ENCODE assay signal across 9 mouse cellular contexts in the genomic region with DNA sequence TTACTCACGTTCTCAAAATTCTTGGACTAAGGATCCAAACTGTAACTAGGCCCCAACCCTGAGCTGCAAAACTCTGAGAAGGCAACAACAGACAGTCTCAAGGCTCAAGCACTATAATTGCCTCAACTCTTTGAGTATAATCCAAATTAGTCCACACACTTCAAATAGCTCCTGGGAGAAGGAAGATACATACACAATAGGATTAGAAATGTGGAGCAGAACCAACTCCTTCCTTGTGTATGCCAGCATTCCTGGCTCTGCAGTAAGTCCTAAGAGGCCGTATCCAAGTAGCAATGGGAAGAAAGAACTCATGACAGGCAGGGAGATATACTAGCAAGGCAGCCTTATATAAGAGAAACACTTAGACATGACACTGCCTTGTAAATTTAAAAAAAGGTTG. TPM values are rescaled to one million over a fixed set of nuclear protein-coding genes. Genes with fewer than 3 reads are reported as not detected.
A peak's percentile ranks its signal among the peaks of the same experiment; 100 is the strongest.
DNase-seq lines count a peak whose midpoint lies in the region; ATAC-seq and TF ChIP-seq lines count a peak whose summit lies in the region.
"Had no signal": no experiment of that assay in that cellular context is flagged by ENCODE, and none has a peak within 500 bp of the region (broad histone marks: within the 10 kb centered on the region; RNA-seq: fewer than 3 reads in every experiment).

No protein-coding gene starts in this region.

- TF ChIP-seq CTCF in hindbrain, postnatal 0 days (IDR thresholded peaks at IDR 0.05; ENCODE audit: low read depth): no peak

- no peak for ATAC-seq in limb, embryonic 12.5 days (ENCODE audit: insufficient number of reproducible peaks, insufficient read depth, low FRiP score, low TSS enrichment, low read depth)
- ATAC-seq in forebrain, embryonic 11.5 days (replicated peaks; ENCODE audit: low FRiP score): no peak
- no peak for ATAC-seq in hindbrain, postnatal 0 days
- no peak for ATAC-seq in neural tube, embryonic 13.5 days (ENCODE audit: low read depth)

- H3K4me2 ChIP-seq in limb, embryonic 12.5 days: peak overlapping the region; percentile 31
- H3K4me2 ChIP-seq in forebrain, embryonic 11.5 days (ENCODE audit: low read depth, low read length, severe bottlenecking): peak overlapping the region; percentile 24; the same call in 1 of the 2 replicates
- H3K4me2 ChIP-seq in hindbrain, postnatal 0 days (ENCODE audit: low read depth, low read length): peak overlapping the region; percentile 71
- H3K4me2 ChIP-seq in neural tube, embryonic 13.5 days: peak overlapping the region; percentile 79

- WGBS in limb, embryonic 12.5 days: 99% methylated on average over 2 of the region's 2 CpGs
- WGBS in limb, embryonic 10.5 days: 97% methylated on average over 2 of the region's 2 CpGs
- 84% methylated on average over 2 of the region's 2 CpGs for WGBS in forebrain, embryonic 11.5 days
- WGBS in hindbrain, postnatal 0 days: 67% methylated on average over 2 of the region's 2 CpGs
- WGBS in neural tube, embryonic 13.5 days: 82% methylated on average over 2 of the region's 2 CpGs

- peaks cover 23% of the 10 kb centered on the region for H3K4me1 ChIP-seq in limb, embryonic 12.5 days (replicated peaks)
- H3K4me1 ChIP-seq in limb, embryonic 10.5 days: peaks cover 13% of the 10 kb centered on the region
- peaks cover 8% of the 10 kb centered on the region; the same call in 1 of the 2 replicates for H3K4me1 ChIP-seq in forebrain, embryonic 11.5 days (replicated peaks; ENCODE audit: control insufficient read depth, insufficient read depth, low read length)
- peaks cover 21% of the 10 kb centered on the region for H3K4me1 ChIP-seq in hindbrain, postnatal 0 days (ENCODE audit: insufficient read depth, low read length)
- peaks cover 41% of the 10 kb centered on the region for H3K4me1 ChIP-seq in neural tube, embryonic 13.5 days (replicated peaks)

- no peak overlapping the region for H3K4me3 ChIP-seq in limb, embryonic 12.5 days (replicated peaks)
- H3K4me3 ChIP-seq in limb, embryonic 10.5 days: no peak overlapping the region
- no peak overlapping the region for H3K4me3 ChIP-seq in forebrain, embryonic 11.5 days (ENCODE audit: low read depth, low read length)
- no peak overlapping the region for H3K4me3 ChIP-seq in hindbrain, postnatal 0 days (ENCODE audit: low read length)
- H3K4me3 ChIP-seq in neural tube, embryonic 13.5 days: peak overlapping the region; percentile 94

- peaks cover 6% of the 10 kb centered on the region; the same call in 1 of the 2 replicates for H3K9me3 ChIP-seq in limb, embryonic 12.5 days
- no peaks in the 10 kb centered on the region for H3K9me3 ChIP-seq in limb, embryonic 10.5 days (replicated peaks)
- H3K9me3 ChIP-seq in forebrain, embryonic 11.5 days (ENCODE audit: control insufficient read depth, low read length): no peaks in the 10 kb centered on the region; the same call in 1 of the 2 replicates
- no peaks in the 10 kb centered on the region for H3K9me3 ChIP-seq in hindbrain, postnatal 0 days (ENCODE audit: low read length)
- H3K9me3 ChIP-seq in neural tube, embryonic 13.5 days: no peaks in the 10 kb centered on the region
- H3K9me3 ChIP-seq: embryonic facial prominence, embryonic 15.5 days had no signal

- no peak overlapping the region for H3K9ac ChIP-seq in limb, embryonic 12.5 days (replicated peaks)
- no peak overlapping the region for H3K9ac ChIP-seq in forebrain, embryonic 11.5 days (ENCODE audit: low read length)
- no peak overlapping the region for H3K9ac ChIP-seq in hindbrain, postnatal 0 days (replicated peaks; ENCODE audit: low read length)
- H3K9ac ChIP-seq in neural tube, embryonic 13.5 days: peak overlapping the region; percentile 22; the same call in 1 of the 2 replicates
- H3K9ac ChIP-seq: embryonic facial prominence, embryonic 15.5 days had no signal

- DNase-seq in limb, embryonic 10.5 days (ENCODE audit: low spot score): no peak
- no peak for DNase-seq in forebrain, embryonic 11.5 days (ENCODE audit: low spot score)
- DNase-seq in hindbrain, postnatal 0 days (ENCODE audit: low spot score): no peak
- no peak for DNase-seq in cerebellum, postnatal 4 days (ENCODE audit: low spot score in 2 of 2)
- no peak for DNase-seq in thymus, postnatal 10 days (ENCODE audit: low spot score in 2 of 2)
- DNase-seq: thymus, adult 18-20 months had no signal

- H3K27me3 ChIP-seq in limb, embryonic 12.5 days: no peaks in the 10 kb centered on the region
- H3K27me3 ChIP-seq in limb, embryonic 10.5 days (ENCODE audit: low read depth, poor library complexity, severe bottlenecking): no peaks in the 10 kb centered on the region
- H3K27me3 ChIP-seq in forebrain, embryonic 11.5 days (ENCODE audit: control insufficient read depth, insufficient read depth, low read length): no peaks in the 10 kb centered on the region
- no peaks in the 10 kb centered on the region for H3K27me3 ChIP-seq in hindbrain, postnatal 0 days (ENCODE audit: insufficient read depth, low read length)
- no peaks in the 10 kb centered on the region for H3K27me3 ChIP-seq in neural tube, embryonic 13.5 days
- H3K27me3 ChIP-seq: embryonic facial prominence, embryonic 15.5 days had no signal

- peaks cover 44% of the 10 kb centered on the region for H3K36me3 ChIP-seq in limb, embryonic 12.5 days
- peaks cover 51% of the 10 kb centered on the region for H3K36me3 ChIP-seq in limb, embryonic 10.5 days
- H3K36me3 ChIP-seq in forebrain, embryonic 11.5 days (ENCODE audit: control insufficient read depth, insufficient read depth, low read length): peaks cover 13% of the 10 kb centered on the region
- H3K36me3 ChIP-seq in hindbrain, postnatal 0 days (ENCODE audit: insufficient read depth, low read length): 0 out of 2 replicates have a peak, but pooled peaks cover 7% of the 10 kb centered on the region
- H3K36me3 ChIP-seq in neural tube, embryonic 13.5 days: peaks cover 37% of the 10 kb centered on the region

- no peak overlapping the region for H3K27ac ChIP-seq in limb, embryonic 12.5 days
- H3K27ac ChIP-seq in limb, embryonic 10.5 days: no peak overlapping the region
- H3K27ac ChIP-seq in forebrain, embryonic 11.5 days (ENCODE audit: low read depth, low read length): no peak overlapping the region
- H3K27ac ChIP-seq in hindbrain, postnatal 0 days: no peak overlapping the region
- no peak overlapping the region for H3K27ac ChIP-seq in neural tube, embryonic 13.5 days (replicated peaks)
- H3K27ac ChIP-seq: embryonic facial prominence, embryonic 15.5 days had no signal

RNA-seq across cellular contexts. Expression of a gene that starts 2.5 kb away (rescaled TPM):
- 274 and 285 TPM in 2 replicates for polyA plus RNA-seq in limb, embryonic 12.5 days (2016; fragmentation: Nextera tagmentation; extraction: Ambion mirVana)
- 152 and 195 TPM in 2 replicates for polyA plus RNA-seq in limb, embryonic 10.5 days (2016; fragmentation: Nextera tagmentation; extraction: Ambion mirVana)
- polyA plus RNA-seq in forebrain, embryonic 11.5 days (2014; fragmentation: Nextera tagmentation; extraction: Ambion mirVana): 234 TPM in 2 replicates
- 178 and 183 TPM in 2 replicates for total RNA-seq in hindbrain, postnatal 0 days (2014; rRNA removed)
- polyA plus RNA-seq in hindbrain, postnatal 0 days (2015; fragmentation: Nextera tagmentation; extraction: Ambion mirVana): 401 and 419 TPM in 2 replicates
- 442 and 447 TPM in 2 replicates for polyA plus RNA-seq in neural tube, embryonic 13.5 days (2015; fragmentation: Nextera tagmentation; extraction: Ambion mirVana)

Comparison
In these comparisons a context has a peak if more than half of its experiments do, and no peak if none do; other contexts are left out.
1. H3K4me2 ChIP-seq: peak in every context shown above with its lines; median percentile 79 in neural tube, embryonic 13.5 days; 71 in hindbrain, postnatal 0 days; 31 in limb, embryonic 12.5 days; 24 in forebrain, embryonic 11.5 days.